Mouse (Mus musculus) limb, embryonic 12.5 days (tissue): Measurements from ENCODE around the gene Ube2g2. TPM values are rescaled to one million over a fixed set of nuclear protein-coding genes. Genes with fewer than 3 reads are reported as not detected.

Source experiments
- ATAC-seq: fragments of 200-750 bp; cut with Nextera tagmentation; 2 replicates; pipeline ENCODE4 v1.8.0; 2017; ENCODE audit warnings: low read depth, moderate TSS enrichment; ENCODE audit not compliant: insufficient number of reproducible peaks, insufficient read depth, low FRiP score, low TSS enrichment
- H3K27ac ChIP-seq: fragments of 300-500 bp; sonication (generic); 2 replicates; pipeline ENCODE4 v1.5.1; 2016; ENCODE audit warnings: mild to moderate bottlenecking, moderate library complexity
- H3K27me3 ChIP-seq: fragments of 300-500 bp; sonication (generic); 2 replicates; pipeline ENCODE4 v1.6.1; 2016; ENCODE audit warnings: mild to moderate bottlenecking, moderate library complexity
- H3K36me3 ChIP-seq: fragments of 300-500 bp; sonication (generic); 2 replicates; pipeline ENCODE4 v1.6.1; 2016; ENCODE audit warnings: mild to moderate bottlenecking, moderate library complexity
- H3K4me1 ChIP-seq: fragments of 300-500 bp; sonication (generic); replicated peaks from 2 replicates; pipeline ENCODE4 v1.6.1; 2016
- H3K4me2 ChIP-seq: fragments of 300-500 bp; sonication (generic); 2 replicates; pipeline ENCODE4 v1.6.1; 2016; ENCODE audit warnings: mild to moderate bottlenecking, moderate library complexity
- H3K4me3 ChIP-seq: fragments of 300-500 bp; sonication (generic); replicated peaks from 2 replicates; pipeline ENCODE4 v1.5.1; 2016; ENCODE audit warnings: mild to moderate bottlenecking
- H3K9ac ChIP-seq: fragments of 300-500 bp; sonication (generic); replicated peaks from 2 replicates; pipeline ENCODE4 v1.6.1; 2016; ENCODE audit warnings: mild to moderate bottlenecking, moderate library complexity
- H3K9me3 ChIP-seq: fragments of 300-500 bp; sonication (generic); 2 replicates; pipeline ENCODE4 v1.6.1; 2016; ENCODE audit warnings: mild to moderate bottlenecking, moderate library complexity
- WGBS: fragments of 180-500 bp; shearing (Covaris S2); methylation state at CpG from one replicate; pipeline ENCODE4 v1.1.7; 2016; 5-methylcytosine and 5-hydroxymethylcytosine counted together
- polyA plus RNA-seq: library from polyadenylated mRNA; unstranded; fragments of >200 nt; fragmentation: Nextera tagmentation; extraction: Ambion mirVana; gene quantifications from 2 replicates; pipeline ENCODE4 v1.2.1, GENCODE M21; 2016

Gene Ube2g2
- polyA plus RNA-seq, 1 experiment from 2014 or later = 75.4 TPM

DNA sequence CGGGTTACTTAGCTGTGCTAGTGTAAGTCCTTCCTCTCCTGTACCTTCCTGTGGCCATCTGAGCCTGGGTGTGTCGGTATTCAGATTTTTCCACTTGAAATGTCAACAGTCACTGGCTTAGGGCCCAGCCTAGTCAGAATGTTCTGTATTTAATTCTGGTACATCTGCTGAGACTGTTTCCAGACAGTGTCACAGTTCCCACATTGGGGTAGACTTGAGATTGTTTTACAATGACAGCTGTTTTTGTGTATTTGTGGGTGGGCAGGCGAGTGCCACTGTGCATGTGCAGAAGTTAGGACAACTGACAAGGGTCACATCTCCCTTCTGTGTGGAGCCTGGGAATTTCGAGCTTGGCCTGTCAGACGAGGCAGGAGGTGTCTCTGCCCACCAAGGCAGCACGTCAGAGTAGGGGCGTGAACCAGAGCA lies 2.5 kb downstream of the Ube2g2 start:
- Histone ChIP-seq H3K27ac (no peak overlapping the region), H3K4me3 (no peak overlapping the region), H3K4me1 (peaks cover 20% of the 10 kb centered on the region), H3K9me3 (no peaks in the 10 kb centered on the region), H3K4me2 (no peak overlapping the region), H3K27me3 (no peaks in the 10 kb centered on the region), H3K9ac (0 out of 2 replicates have a peak overlapping the region, but pooled peaks have one; percentile 23), H3K36me3 (peaks cover 10% of the 10 kb centered on the region; the same call in 1 of the 2 replicates)
- no peak for ATAC-seq
- 84% methylated on average over 7 of the region's 7 CpGs for WGBS

GRCm38 (mm10) chr10:77626036-77626435 lies 4.0 kb downstream of the Ube2g2 start:
- WGBS = 83% methylated on average over 7 of the region's 7 CpGs
- peaks cover 20% of the 10 kb centered on the region for H3K4me1 ChIP-seq
- H3K9ac ChIP-seq = 0 out of 2 replicates have a peak overlapping the region, but pooled peaks have one; percentile 18
- no peak for ATAC-seq
- H3K27ac ChIP-seq = no peak overlapping the region
- H3K4me3 ChIP-seq = no peak overlapping the region
- no peaks in the 10 kb centered on the region for H3K9me3 ChIP-seq
- H3K36me3 ChIP-seq = peaks cover 10% of the 10 kb centered on the region; the same call in 1 of the 2 replicates
- H3K4me2 ChIP-seq = no peak overlapping the region
- no peaks in the 10 kb centered on the region for H3K27me3 ChIP-seq

- Histone ChIP-seq H3K27ac (no peak overlapping the region), H3K27me3 (no peaks in the 10 kb centered on the region), H3K4me1 (peaks cover 20% of the 10 kb centered on the region), H3K36me3 (peaks cover 16% of the 10 kb centered on the region), H3K9me3 (no peaks in the 10 kb centered on the region), H3K4me2 (no peak overlapping the region), H3K4me3 (no peak overlapping the region), H3K9ac (no peak overlapping the region)
- 82% methylated on average over 7 of the region's 7 CpGs for WGBS
- no peak for ATAC-seq
Measured at GRCm38 (mm10) chr10:77626591-77626990, 4.5 kb downstream of the Ube2g2 start.

DNA sequence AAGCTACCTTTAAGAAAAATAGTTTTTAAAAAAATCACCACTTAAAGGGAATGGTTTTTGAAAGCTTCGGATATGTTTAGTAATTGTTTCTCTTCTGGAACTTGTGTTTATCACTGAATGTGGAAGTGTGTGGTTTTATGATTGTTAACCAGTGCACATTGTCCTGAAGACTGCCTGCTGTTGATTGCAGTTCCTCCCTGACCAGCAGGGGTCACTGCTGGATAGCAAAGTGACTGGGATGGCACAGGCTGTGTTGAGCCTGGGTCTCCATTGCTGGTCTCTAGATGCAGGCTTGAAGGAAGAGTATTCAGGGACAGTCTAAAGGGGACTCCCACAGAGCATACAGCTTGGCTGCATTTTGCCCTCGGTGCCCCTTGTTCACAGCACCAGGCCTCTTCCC lies 5.4 kb downstream of the Ube2g2 start:
- Histone ChIP-seq H3K4me2 (no peak overlapping the region), H3K36me3 (peaks cover 23% of the 10 kb centered on the region), H3K27ac (no peak overlapping the region), H3K9ac (no peak overlapping the region), H3K9me3 (no peaks in the 10 kb centered on the region), H3K4me1 (peaks cover 20% of the 10 kb centered on the region), H3K4me3 (no peak overlapping the region), H3K27me3 (no peaks in the 10 kb centered on the region)
- 54% methylated on average over 2 of the region's 2 CpGs for WGBS
- no peak for ATAC-seq

GRCm38 (mm10) chr10:77629163-77629562 lies 7.1 kb downstream of the Ube2g2 start:
- no peak for ATAC-seq
- Histone ChIP-seq H3K4me2 (no peak overlapping the region), H3K27ac (no peak overlapping the region), H3K9ac (no peak overlapping the region), H3K27me3 (no peaks in the 10 kb centered on the region), H3K4me3 (no peak overlapping the region), H3K4me1 (0 out of 2 replicates have a peak, but pooled peaks cover 7% of the 10 kb centered on the region), H3K9me3 (no peaks in the 10 kb centered on the region), H3K36me3 (peaks cover 40% of the 10 kb centered on the region)
- WGBS = 83% methylated on average over 3 of the region's 3 CpGs

GRCm38 (mm10) chr10:77629970-77630369 lies 7.9 kb downstream of the Ube2g2 start:
- WGBS = 96% methylated on average over 1 of the region's 1 CpGs
- peaks cover 47% of the 10 kb centered on the region for H3K36me3 ChIP-seq

DNA sequence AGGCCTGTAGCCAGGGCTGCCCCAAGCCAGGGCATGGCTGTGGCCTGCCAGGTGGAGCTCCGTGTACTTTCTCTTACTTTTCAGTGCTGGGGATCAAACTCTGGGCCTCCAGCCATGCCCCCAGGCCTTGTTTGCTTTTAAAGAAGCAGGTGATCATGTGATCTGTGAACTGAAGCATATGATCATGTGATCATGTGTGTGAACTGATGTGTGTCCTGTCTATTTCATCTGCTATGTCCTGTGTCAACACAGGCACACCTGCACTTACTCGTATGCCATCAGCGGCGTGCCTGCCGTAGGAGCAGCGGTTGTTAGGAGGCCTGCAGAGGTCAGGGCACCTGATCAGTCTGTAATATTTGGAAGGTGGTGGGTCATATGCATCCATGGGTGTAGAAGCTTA lies 11.9 kb downstream of the Ube2g2 start:
- WGBS = 90% methylated on average over 6 of the region's 6 CpGs
- no peak for ATAC-seq
- no peak overlapping the region for H3K4me2 ChIP-seq
- H3K9ac ChIP-seq = no peak overlapping the region
- no peak overlapping the region for H3K27ac ChIP-seq
- no peaks in the 10 kb centered on the region for H3K4me1 ChIP-seq
- no peak overlapping the region for H3K4me3 ChIP-seq
- no peaks in the 10 kb centered on the region for H3K27me3 ChIP-seq
- H3K9me3 ChIP-seq = no peaks in the 10 kb centered on the region
- peaks cover 73% of the 10 kb centered on the region for H3K36me3 ChIP-seq

More at GRCm38 (mm10) chr10:77629970-77630369, 7.9 kb downstream of the Ube2g2 start:
- H3K4me3 ChIP-seq = no peak overlapping the region
- H3K27ac ChIP-seq = no peak overlapping the region
- no peak for ATAC-seq
- H3K4me2 ChIP-seq = no peak overlapping the region
- no peaks in the 10 kb centered on the region for H3K27me3 ChIP-seq
- 0 out of 2 replicates have a peak, but pooled peaks cover under 1% of the 10 kb centered on the region for H3K4me1 ChIP-seq
- H3K9me3 ChIP-seq = no peaks in the 10 kb centered on the region
- H3K9ac ChIP-seq = no peak overlapping the region

- no peak overlapping the region for H3K4me3 ChIP-seq
- 88% methylated on average over 13 of the region's 13 CpGs for WGBS
- ATAC-seq = no peak
- no peaks in the 10 kb centered on the region for H3K27me3 ChIP-seq
- no peak overlapping the region for H3K4me2 ChIP-seq
- no peaks in the 10 kb centered on the region for H3K9me3 ChIP-seq
- no peaks in the 10 kb centered on the region for H3K4me1 ChIP-seq
- no peak overlapping the region for H3K9ac ChIP-seq
- H3K36me3 ChIP-seq = peaks cover 74% of the 10 kb centered on the region
- no peak overlapping the region for H3K27ac ChIP-seq
Measured at GRCm38 (mm10) chr10:77634452-77635231, 12.6 kb downstream of the Ube2g2 start.

DNA sequence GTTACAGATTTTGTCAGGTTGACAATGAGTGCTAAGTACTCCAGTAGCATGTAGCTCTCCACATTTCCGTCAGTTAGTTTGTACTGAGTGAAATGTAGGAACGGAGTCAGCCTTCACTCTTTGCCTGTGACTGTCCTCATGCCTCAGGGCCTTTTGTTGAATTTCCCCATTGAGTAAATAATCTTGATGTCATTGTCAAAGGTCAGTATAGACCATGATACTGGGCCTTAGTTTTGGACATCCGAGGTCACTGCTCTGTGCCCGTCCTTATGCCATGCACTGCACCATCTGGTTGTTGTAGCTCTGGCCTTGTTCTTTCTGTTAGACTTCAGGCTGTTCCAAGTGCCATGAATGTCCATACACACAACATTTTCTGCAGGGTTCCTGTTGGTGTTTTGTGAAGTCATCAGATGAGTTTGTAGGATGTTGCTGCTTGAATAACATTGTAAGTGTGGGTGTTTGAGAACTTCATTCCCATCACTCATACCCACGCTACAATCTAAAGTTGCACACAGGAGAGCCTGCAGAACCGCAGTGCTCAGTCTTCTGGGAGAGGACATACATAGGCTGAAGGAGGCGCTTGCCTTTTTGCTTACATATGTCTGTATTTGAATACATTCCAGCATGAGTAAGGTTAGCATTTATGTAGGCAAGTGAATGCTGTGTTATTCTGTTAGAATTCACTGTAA lies 14.3 kb downstream of the Ube2g2 start:
- Histone ChIP-seq H3K4me3 (no peak overlapping the region), H3K27me3 (no peaks in the 10 kb centered on the region), H3K9me3 (no peaks in the 10 kb centered on the region), H3K27ac (no peak overlapping the region), H3K36me3 (peaks cover 82% of the 10 kb centered on the region), H3K9ac (no peak overlapping the region), H3K4me2 (no peak overlapping the region), H3K4me1 (no peaks in the 10 kb centered on the region)
- WGBS = 91% methylated on average over 7 of the region's 7 CpGs
- no peak for ATAC-seq

DNA sequence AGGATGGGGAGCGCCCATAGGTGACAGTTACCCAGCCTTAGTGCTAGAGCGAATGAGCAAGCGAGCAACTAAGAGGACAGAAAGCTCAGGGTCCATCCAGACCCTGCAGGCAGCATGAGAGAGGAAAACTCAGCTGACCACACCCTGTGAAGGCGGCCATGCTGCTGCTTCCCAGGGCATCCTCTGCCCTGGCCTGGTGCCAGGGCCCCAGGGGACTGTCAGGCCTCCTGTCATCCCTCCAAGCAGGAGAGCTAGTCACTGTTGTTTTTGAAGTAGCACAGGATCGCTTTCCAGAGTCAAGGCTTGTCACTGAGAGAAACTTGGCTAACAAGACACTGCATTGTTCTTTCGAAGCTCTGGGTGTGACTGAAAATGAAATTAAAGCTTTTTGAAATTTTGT lies 16.9 kb downstream of the Ube2g2 start:
- Histone ChIP-seq H3K9me3 (no peaks in the 10 kb centered on the region), H3K36me3 (peaks cover 83% of the 10 kb centered on the region), H3K9ac (no peak overlapping the region), H3K4me1 (no peaks in the 10 kb centered on the region), H3K27ac (no peak overlapping the region), H3K4me2 (no peak overlapping the region), H3K27me3 (no peaks in the 10 kb centered on the region), H3K4me3 (no peak overlapping the region)
- WGBS = 92% methylated on average over 6 of the region's 6 CpGs
- ATAC-seq = no peak

DNA sequence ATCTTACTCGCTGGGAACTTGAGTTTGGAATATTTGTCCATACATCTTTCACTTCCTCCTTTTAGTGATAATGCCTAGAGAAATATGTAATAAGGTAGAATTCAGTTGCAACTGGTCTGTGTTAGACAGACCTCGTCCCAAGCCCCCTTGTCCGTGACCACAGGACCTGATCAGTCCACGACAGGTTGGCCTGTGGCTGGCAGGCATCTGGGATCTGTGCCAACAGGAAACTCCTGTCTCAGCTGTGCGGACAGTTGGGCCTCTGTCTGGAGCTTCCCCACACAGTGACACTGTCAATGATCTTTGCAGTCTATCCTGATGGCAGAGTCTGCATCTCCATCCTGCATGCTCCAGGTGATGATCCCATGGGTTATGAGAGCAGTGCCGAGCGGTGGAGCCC lies 21.1 kb downstream of the Ube2g2 start:
- Histone ChIP-seq H3K4me1 (no peaks in the 10 kb centered on the region), H3K27me3 (no peaks in the 10 kb centered on the region), H3K4me3 (no peak overlapping the region), H3K27ac (no peak overlapping the region), H3K9ac (no peak overlapping the region), H3K9me3 (no peaks in the 10 kb centered on the region), H3K36me3 (peaks cover 77% of the 10 kb centered on the region), H3K4me2 (no peak overlapping the region)
- ATAC-seq = no peak
- WGBS = 91% methylated on average over 7 of the region's 7 CpGs
